In genomic region chr9:32754311-32754710, GRCm38 (mm10) we compare ENCODE assay signal across 22 mouse cellular contexts.
A peak's percentile ranks its signal among the peaks of the same experiment; 100 is the strongest.
DNase-seq lines count a peak whose midpoint lies in the region; ATAC-seq and TF ChIP-seq lines count a peak whose summit lies in the region.
"Had no signal": no experiment of that assay in that cellular context is flagged by ENCODE, and none has a peak within 500 bp of the region (broad histone marks: within the 10 kb centered on the region; RNA-seq: fewer than 3 reads in every experiment).

No protein-coding gene starts in this region.

- no peak for TF ChIP-seq CTCF in left cerebral cortex, adult 2 months (IDR thresholded peaks at IDR 0.05)

- ATAC-seq in CD4-positive, CD25-positive, alpha-beta regulatory T cell, adult 4 months: no peak
- ATAC-seq: forebrain, embryonic 13.5 days; forebrain, embryonic 15.5 days; forebrain, postnatal 0 days; Patski had no signal

- 84% methylated on average over 15 of the region's 15 CpGs for WGBS in hindbrain, embryonic 10.5 days

- intact Hi-C loops in left cerebral cortex, adult 2 months (cut with DNase I): no loop called here

- H3K4me1 ChIP-seq in hindbrain, embryonic 10.5 days (replicated peaks): 0 out of 2 replicates have a peak, but pooled peaks cover 2% of the 10 kb centered on the region
- H3K4me1 ChIP-seq: forebrain, embryonic 13.5 days; forebrain, embryonic 15.5 days had no signal

- H3K36me3 ChIP-seq in hindbrain, embryonic 10.5 days: no peaks in the 10 kb centered on the region
- H3K36me3 ChIP-seq: forebrain, embryonic 15.5 days; G1E had no signal

- DNase-seq in CD4-positive, CD25-positive, alpha-beta regulatory T cell, adult 2 months (ENCODE audit: low read depth, low spot score): peak; percentile 39
- peak; percentile 14 for DNase-seq in CD4-positive helper T cell, adult 2 months (ENCODE audit: low read depth, low spot score)
- DNase-seq in R1 (ENCODE audit: low read depth, low spot score): peak; percentile 53
- DNase-seq in naive thymus-derived CD4-positive, alpha-beta T cell, adult 2 months (ENCODE audit: low read depth): peak; percentile 30
- no peak for DNase-seq in left cerebral cortex, adult 2 months (ENCODE audit: extremely low spot score in 1 of 2, low spot score in 2 of 2)
- no peak for DNase-seq in hindbrain, embryonic 10.5 days (ENCODE audit: low spot score)
- DNase-seq: adrenal gland, adult 2 months; adrenal gland, postnatal 10 days; adrenal gland, postnatal 25 days; cerebellum, adult 11 months; cerebellum, adult 2 months; cerebellum, adult 9-10 months; cerebellum, postnatal 10 days; cerebellum, postnatal 25 days; forebrain, postnatal 0 days had no signal

- H3K9me3 ChIP-seq in hindbrain, embryonic 10.5 days: no peaks in the 10 kb centered on the region
- H3K9me3 ChIP-seq: embryonic facial prominence, embryonic 10.5 days; embryonic facial prominence, embryonic 12.5 days; forebrain, embryonic 13.5 days; forebrain, embryonic 15.5 days; G1E had no signal

- no peaks in the 10 kb centered on the region for H3K27me3 ChIP-seq in hindbrain, embryonic 10.5 days (ENCODE audit: insufficient read depth, poor library complexity, severe bottlenecking)
- H3K27me3 ChIP-seq: embryonic facial prominence, embryonic 12.5 days; forebrain, embryonic 13.5 days; forebrain, embryonic 15.5 days; Patski had no signal

- H3K27ac ChIP-seq in left cerebral cortex, adult 2 months: no peak overlapping the region
- no peak overlapping the region for H3K27ac ChIP-seq in hindbrain, embryonic 10.5 days
- H3K27ac ChIP-seq: embryonic facial prominence, embryonic 10.5 days; embryonic facial prominence, embryonic 12.5 days; forebrain, embryonic 13.5 days; forebrain, embryonic 15.5 days had no signal

- H3K4me3 ChIP-seq in left cerebral cortex, adult 2 months: no peak overlapping the region
- H3K4me3 ChIP-seq in hindbrain, embryonic 10.5 days: no peak overlapping the region
- H3K4me3 ChIP-seq: embryonic facial prominence, embryonic 10.5 days; embryonic facial prominence, embryonic 12.5 days; forebrain, embryonic 13.5 days; forebrain, embryonic 15.5 days had no signal

Comparison
In these comparisons a context has a peak if more than half of its experiments do, and no peak if none do; other contexts are left out.
1. DNase-seq: peak in CD4-positive, CD25-positive, alpha-beta regulatory T cell, adult 2 months (single experiment), CD4-positive helper T cell, adult 2 months (single experiment), R1 (single experiment) and naive thymus-derived CD4-positive, alpha-beta T cell, adult 2 months (single experiment); none in left cerebral cortex, adult 2 months (0 of 2) and hindbrain, embryonic 10.5 days (single experiment).